Mouse (Mus musculus) limb, embryonic 15.5 days (tissue): ENCODE data around the gene Luc7l. TPM values are rescaled to one million over a fixed set of nuclear protein-coding genes. Genes with fewer than 3 reads are reported as not detected.
A peak's percentile ranks its signal among the peaks of the same experiment; 100 is the strongest.

ENCODE experiments used
- ATAC-seq: fragments of 200-750 bp; cut with Nextera tagmentation; 2 replicates; pipeline ENCODE4 v1.8.0; 2017; ENCODE audit warnings: low read depth, moderate TSS enrichment; ENCODE audit not compliant: insufficient number of reproducible peaks, low FRiP score, low TSS enrichment
- H3K27ac ChIP-seq: fragments of 300-500 bp; sonication (generic); 2 replicates; pipeline ENCODE4 v1.5.1; 2015; ENCODE audit warnings: moderate library complexity, mild to moderate bottlenecking, inconsistent platforms
- H3K27me3 ChIP-seq: fragments of 300-500 bp; sonication (generic); 2 replicates; pipeline ENCODE4 v1.6.1; 2015; ENCODE audit warnings: inconsistent platforms
- H3K36me3 ChIP-seq: fragments of 300-500 bp; sonication (generic); 2 replicates; pipeline ENCODE4 v1.6.1; 2015; ENCODE audit warnings: inconsistent platforms
- H3K4me1 ChIP-seq: fragments of 300-500 bp; sonication (generic); 2 replicates; pipeline ENCODE4 v1.6.1; 2015; ENCODE audit warnings: inconsistent platforms
- H3K4me2 ChIP-seq: fragments of 300-500 bp; sonication (generic); 2 replicates; pipeline ENCODE4 v1.6.1; 2015; ENCODE audit warnings: mild to moderate bottlenecking, inconsistent platforms
- H3K4me3 ChIP-seq: fragments of 300-500 bp; sonication (generic); 2 replicates; pipeline ENCODE4 v1.5.1; 2015; ENCODE audit warnings: mild to moderate bottlenecking, inconsistent platforms
- H3K9ac ChIP-seq: fragments of 300-500 bp; sonication (generic); 2 replicates; pipeline ENCODE4 v1.6.1; 2015; ENCODE audit warnings: inconsistent platforms
- H3K9me3 ChIP-seq: fragments of 300-500 bp; sonication (generic); 2 replicates; pipeline ENCODE4 v1.6.1; 2016; ENCODE audit warnings: inconsistent platforms
- WGBS: fragments of 180-500 bp; shearing (Covaris S2); methylation state at CpG from one replicate; pipeline ENCODE4 v1.1.7; 2015; 5-methylcytosine and 5-hydroxymethylcytosine counted together
- polyA plus RNA-seq: library from polyadenylated mRNA; unstranded; fragments of >200 nt; fragmentation: Nextera tagmentation; extraction: Ambion mirVana; gene quantifications from 2 replicates; pipeline ENCODE4 v1.2.1, GENCODE M21; 2015

The Luc7l gene
- polyA plus RNA-seq, result 96.4 and 102 TPM in 2 replicates

DNA sequence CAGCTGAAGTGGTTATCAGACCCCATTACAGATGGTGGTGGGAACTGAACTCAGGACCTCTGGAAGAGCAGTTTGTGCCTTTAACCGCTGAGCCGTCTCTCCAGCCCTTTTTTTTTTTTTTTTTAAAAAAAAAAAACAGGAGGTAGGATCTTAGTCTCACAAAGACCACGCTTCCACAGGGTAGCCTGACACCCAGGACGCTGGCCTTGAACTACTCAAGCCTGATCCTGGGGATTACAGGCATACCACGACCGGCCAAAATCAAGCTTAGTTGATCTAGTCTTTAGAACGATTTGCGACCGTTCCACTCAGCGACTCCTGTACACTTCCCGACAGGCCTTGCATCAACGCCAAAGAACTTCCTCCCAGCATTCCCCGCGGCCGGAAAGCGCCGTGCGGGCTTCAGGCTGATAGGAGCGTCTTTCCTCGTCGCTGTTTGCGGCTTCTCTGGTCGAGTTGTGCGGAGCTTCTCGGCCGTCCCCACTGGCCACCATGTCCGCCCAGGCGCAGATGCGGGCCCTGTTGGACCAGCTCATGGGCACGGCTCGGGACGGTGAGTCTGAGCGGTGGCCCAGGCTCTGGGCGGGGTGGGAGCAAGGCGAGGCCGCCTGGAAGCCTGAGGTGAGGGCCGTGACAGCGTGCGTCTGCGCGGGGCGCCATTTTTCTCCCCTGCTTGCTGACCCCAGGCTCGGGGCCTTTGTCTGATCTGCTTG is at the start of gene Luc7l:
Luc7l (plus strand) TSS at position 358 of the 713 bp plus-strand sequence.
- Histone ChIP-seq H3K4me2 (peak within 1 kb of the TSS; percentile 54), H3K9me3 (no peaks in the 10 kb centered on the region), H3K4me3 (peak within 1 kb of the TSS; percentile 95), H3K9ac (peak within 1 kb of the TSS; percentile 95), H3K36me3 (peaks cover 14% of the 10 kb centered on the region), H3K4me1 (peaks cover 9% of the 10 kb centered on the region), H3K27me3 (no peaks in the 10 kb centered on the region), H3K27ac (peak within 1 kb of the TSS; percentile 99)
- peak; percentile 91 for ATAC-seq
- WGBS, result under 1% methylated on average over 43 of the region's 43 CpGs

DNA sequence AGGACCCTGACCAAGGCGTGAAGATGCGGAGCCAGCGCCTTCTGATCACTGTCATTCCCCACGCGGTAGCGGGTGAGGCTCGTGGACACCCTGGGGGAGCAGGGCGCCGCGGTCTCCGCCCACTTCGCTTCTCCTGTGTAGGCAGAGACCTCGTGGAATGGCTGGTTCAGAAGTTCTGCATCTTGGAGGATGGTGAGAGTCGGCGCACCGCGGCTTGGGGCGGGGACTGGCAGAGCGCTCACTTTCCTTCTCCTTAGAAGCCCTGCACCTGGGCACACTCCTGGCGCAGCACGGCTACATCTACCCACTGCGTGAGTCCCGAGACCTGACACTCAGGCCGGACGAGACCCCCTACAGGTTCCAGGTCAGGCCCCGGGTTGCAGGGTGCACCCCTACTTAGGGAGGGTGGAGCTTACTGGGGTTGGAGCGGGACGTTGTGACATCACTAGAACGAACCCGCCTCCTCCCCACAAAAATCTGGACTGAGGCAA is 49.3 kb upstream of the Luc7l start:
- 0 out of 2 replicates have a peak, but pooled peaks have one; percentile 23 for ATAC-seq
- Histone ChIP-seq H3K4me3 (peak overlapping the region; percentile 52), H3K27me3 (peaks cover 75% of the 10 kb centered on the region), H3K9me3 (no peaks in the 10 kb centered on the region), H3K4me2 (peak overlapping the region; percentile 99), H3K4me1 (peaks cover 34% of the 10 kb centered on the region), H3K9ac (peak overlapping the region; percentile 35; the same call in 1 of the 2 replicates), H3K27ac (no peak overlapping the region), H3K36me3 (no peaks in the 10 kb centered on the region)
- 1% methylated on average over 30 of the region's 30 CpGs for WGBS

DNA sequence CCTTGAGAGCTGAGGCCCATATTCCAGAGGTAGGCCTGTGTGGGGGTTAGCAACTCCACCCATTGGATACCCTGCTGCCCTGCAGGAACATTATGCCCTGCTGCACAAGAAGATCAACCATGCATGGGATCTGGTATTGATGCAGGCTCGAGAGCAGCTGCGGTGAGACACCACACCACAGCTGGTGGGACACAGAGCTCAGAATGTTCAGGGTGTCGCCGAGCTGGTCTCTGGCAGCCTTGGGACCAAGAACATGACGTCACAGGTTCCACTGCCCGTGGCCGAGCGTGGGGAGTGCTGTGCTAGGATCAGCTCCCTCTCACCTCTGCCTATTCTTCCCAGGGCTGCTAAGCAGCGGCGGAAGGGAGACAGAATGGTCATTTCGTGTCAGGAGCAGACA is 47.9 kb upstream of the Luc7l start:
- H3K4me2 ChIP-seq, result no peak overlapping the region
- peaks cover 34% of the 10 kb centered on the region for H3K4me1 ChIP-seq
- 29% methylated on average over 11 of the region's 11 CpGs for WGBS
- H3K27me3 ChIP-seq, result peaks cover 61% of the 10 kb centered on the region
- H3K4me3 ChIP-seq, result no peak overlapping the region
- no peaks in the 10 kb centered on the region for H3K36me3 ChIP-seq
- ATAC-seq, result no peak
- H3K9ac ChIP-seq, result no peak overlapping the region
- no peak overlapping the region for H3K27ac ChIP-seq
- no peaks in the 10 kb centered on the region for H3K9me3 ChIP-seq

DNA sequence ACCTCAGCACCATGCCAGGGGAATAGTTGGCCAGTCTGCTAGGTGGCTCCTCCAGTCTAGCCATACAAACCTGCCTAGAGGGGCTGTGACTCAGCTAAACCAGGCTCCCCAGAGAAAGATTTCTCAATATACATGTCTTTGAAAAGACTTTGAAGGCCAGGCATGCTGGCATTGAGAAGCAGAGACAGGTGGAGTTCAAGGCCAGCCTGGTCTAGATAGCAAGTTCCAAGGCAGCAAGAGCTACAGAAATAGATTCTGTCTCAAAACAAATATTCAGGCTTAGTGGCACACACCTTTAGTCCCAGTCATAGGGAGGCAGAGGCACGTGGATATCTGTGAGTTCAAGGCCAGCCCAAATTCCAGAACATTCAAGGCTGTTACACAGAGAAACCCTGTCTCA is 46.3 kb upstream of the Luc7l start:
- H3K27me3 ChIP-seq, result peaks cover 45% of the 10 kb centered on the region
- no peaks in the 10 kb centered on the region for H3K9me3 ChIP-seq
- WGBS, result 52% methylated on average over 1 of the region's 1 CpGs

DNA sequence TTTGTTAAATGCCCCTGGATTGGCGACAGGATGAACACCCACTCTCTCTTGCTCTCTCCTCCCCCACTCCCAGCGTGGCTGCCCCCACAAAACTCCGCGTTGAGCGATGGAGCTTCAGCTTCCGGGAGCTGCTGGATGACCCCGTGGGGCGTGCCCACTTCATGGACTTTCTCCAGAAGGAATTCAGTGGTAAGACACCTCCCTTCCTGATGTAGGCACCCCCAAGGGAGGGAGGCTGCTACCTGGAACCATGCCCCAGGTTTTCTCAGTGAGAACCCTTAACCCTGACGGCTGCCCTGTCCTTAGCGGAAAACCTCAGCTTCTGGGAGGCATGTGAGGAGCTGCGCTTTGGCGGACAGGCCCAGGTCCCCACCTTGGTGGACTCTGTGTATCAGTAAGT is 45.0 kb upstream of the Luc7l start, which contains the start of gene Arhgdig:
Arhgdig (minus strand) TSS at position 101 of the 400 bp plus-strand sequence.
- Histone ChIP-seq H3K4me2 (no peak within 1 kb of the TSS), H3K9ac (no peak within 1 kb of the TSS), H3K9me3 (no peaks in the 10 kb centered on the region), H3K36me3 (peaks cover 2% of the 10 kb centered on the region; the same call in 1 of the 2 replicates), H3K27me3 (peaks cover 32% of the 10 kb centered on the region), H3K27ac (no peak within 1 kb of the TSS), H3K4me3 (no peak within 1 kb of the TSS), H3K4me1 (peaks cover 13% of the 10 kb centered on the region)
- WGBS, result 87% methylated on average over 12 of the region's 12 CpGs
- no peak for ATAC-seq

More for the DNA sequence above, 46.3 kb upstream of the Luc7l start:
- H3K4me3 ChIP-seq, result no peak overlapping the region
- peaks cover 22% of the 10 kb centered on the region for H3K4me1 ChIP-seq
- no peak overlapping the region for H3K9ac ChIP-seq
- no peak for ATAC-seq
- H3K27ac ChIP-seq, result no peak overlapping the region
- H3K36me3 ChIP-seq, result no peaks in the 10 kb centered on the region
- no peak overlapping the region for H3K4me2 ChIP-seq

DNA sequence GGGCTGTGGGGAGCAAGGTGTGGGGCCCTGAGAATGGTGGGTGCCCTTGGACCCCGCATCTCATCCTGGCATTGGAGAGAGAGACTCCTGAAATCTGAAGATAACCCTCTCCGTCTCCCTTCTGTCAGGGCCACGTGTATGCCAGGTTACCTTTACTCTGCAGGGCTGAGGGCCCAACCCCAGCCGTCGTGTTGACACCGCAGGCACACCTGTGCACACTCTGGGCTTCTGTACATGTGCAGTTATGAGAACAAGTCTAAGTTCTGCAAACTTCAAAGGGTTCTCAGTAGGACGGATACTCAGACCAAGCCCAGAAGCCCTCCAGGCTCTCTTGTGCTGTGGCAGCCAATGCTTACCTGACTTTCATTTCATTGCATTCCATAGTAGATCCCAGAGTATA is 40.5 kb upstream of the Luc7l start:
- no peaks in the 10 kb centered on the region for H3K4me1 ChIP-seq
- H3K27me3 ChIP-seq, result no peaks in the 10 kb centered on the region
- no peak for ATAC-seq
- no peak overlapping the region for H3K9ac ChIP-seq
- no peak overlapping the region for H3K27ac ChIP-seq
- H3K9me3 ChIP-seq, result no peaks in the 10 kb centered on the region
- 80% methylated on average over 7 of the region's 7 CpGs for WGBS
- no peak overlapping the region for H3K4me2 ChIP-seq
- H3K4me3 ChIP-seq, result no peak overlapping the region
- peaks cover 31% of the 10 kb centered on the region for H3K36me3 ChIP-seq

DNA sequence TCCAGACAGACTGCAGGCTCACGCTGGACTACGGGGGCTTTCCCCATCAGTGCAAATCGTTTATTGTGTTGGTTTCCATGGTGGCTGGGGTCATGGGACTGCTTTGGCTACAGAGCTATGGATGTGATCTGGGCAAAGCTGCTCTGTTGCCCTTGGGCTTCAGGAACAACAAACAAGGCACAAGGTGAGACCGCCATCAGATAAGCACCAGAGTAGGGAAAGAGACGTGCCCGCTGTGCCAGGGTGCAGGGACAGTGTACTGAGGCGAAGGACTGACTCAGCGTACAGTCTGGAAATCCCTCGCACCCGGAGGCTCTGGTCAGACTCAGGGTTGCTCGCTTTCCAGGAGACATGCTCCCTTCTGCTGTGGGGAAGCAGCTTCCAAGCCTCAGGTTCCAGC is 40.0 kb upstream of the Luc7l start:
- peaks cover 35% of the 10 kb centered on the region for H3K36me3 ChIP-seq
- ATAC-seq, result no peak
- H3K27me3 ChIP-seq, result no peaks in the 10 kb centered on the region
- H3K9me3 ChIP-seq, result no peaks in the 10 kb centered on the region
- WGBS, result 83% methylated on average over 11 of the region's 11 CpGs
- H3K4me1 ChIP-seq, result no peaks in the 10 kb centered on the region
- no peak overlapping the region for H3K4me3 ChIP-seq
- H3K4me2 ChIP-seq, result no peak overlapping the region
- no peak overlapping the region for H3K9ac ChIP-seq
- H3K27ac ChIP-seq, result no peak overlapping the region

DNA sequence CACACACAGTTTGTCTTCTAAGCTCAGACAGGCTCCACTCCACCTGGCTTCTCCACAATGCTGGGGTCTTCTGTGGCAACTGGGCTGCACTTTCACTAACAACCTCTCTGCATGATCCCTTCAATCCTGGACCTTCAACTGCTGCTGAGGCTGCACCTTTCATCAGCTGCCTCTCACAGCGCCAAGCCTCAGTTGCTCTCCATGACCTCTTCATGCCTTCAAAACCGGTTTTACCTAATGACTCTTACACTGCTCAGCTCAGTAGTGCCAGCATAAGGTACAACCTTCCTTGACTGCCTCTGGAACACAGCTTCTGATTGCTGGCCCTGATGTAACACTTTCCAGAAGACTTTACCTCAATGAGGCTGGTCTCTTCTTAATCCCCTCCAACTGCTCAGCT is 31.2 kb upstream of the Luc7l start:
- no peak overlapping the region for H3K4me2 ChIP-seq
- peaks cover 23% of the 10 kb centered on the region for H3K36me3 ChIP-seq
- no peaks in the 10 kb centered on the region for H3K4me1 ChIP-seq
- no peak for ATAC-seq
- 69% methylated on average over 2 of the region's 2 CpGs for WGBS
- no peak overlapping the region for H3K9ac ChIP-seq
- no peaks in the 10 kb centered on the region for H3K27me3 ChIP-seq
- no peak overlapping the region for H3K4me3 ChIP-seq
- no peak overlapping the region for H3K27ac ChIP-seq
- no peaks in the 10 kb centered on the region for H3K9me3 ChIP-seq

DNA sequence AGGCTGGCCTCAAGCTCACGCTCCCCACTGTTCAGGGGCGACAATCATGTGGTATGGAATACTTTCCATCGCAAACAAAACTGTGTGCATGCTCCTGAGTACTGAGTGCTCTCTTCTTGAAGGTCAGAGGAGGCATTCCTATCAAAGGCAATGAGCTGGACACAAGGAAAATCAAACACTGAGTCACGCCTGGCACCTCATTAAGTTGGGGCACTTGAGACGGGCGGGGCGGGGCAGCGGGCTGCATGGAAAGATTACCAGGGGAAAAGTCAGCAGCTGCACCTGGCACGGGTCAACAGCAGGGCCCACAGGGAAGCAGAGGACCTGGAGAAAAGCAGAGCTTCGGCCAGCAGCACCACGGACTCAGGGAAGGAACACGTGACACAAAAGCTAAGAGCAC is 27.5 kb upstream of the Luc7l start:
- Histone ChIP-seq H3K27me3 (no peaks in the 10 kb centered on the region), H3K4me1 (no peaks in the 10 kb centered on the region), H3K4me3 (no peak overlapping the region), H3K9me3 (no peaks in the 10 kb centered on the region), H3K36me3 (0 out of 2 replicates have a peak, but pooled peaks cover 3% of the 10 kb centered on the region), H3K9ac (no peak overlapping the region), H3K4me2 (no peak overlapping the region), H3K27ac (no peak overlapping the region)
- 74% methylated on average over 12 of the region's 12 CpGs for WGBS
- no peak for ATAC-seq

DNA sequence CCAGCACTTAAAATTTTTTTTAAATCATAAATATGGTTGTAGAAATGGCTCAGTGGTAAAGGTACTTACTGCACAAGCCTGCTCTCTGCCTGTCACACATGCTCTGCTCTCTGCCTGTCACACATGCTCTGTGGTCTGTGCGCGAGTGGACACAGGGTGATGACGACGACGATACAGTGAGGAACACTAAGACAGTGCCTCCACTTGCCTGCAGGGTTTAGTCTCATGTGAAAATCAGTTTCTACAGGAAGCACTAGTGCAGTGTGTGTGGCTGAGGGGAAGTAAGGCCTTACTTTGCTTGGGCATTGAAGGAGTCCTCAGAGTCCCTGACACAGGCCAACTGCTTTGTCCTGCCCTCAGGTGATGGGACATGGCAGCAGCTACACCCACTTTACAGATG is 22.9 kb upstream of the Luc7l start:
- WGBS, result 95% methylated on average over 5 of the region's 5 CpGs
- Histone ChIP-seq H3K9ac (no peak overlapping the region), H3K4me1 (no peaks in the 10 kb centered on the region), H3K9me3 (no peaks in the 10 kb centered on the region), H3K4me2 (no peak overlapping the region), H3K36me3 (peaks cover 3% of the 10 kb centered on the region; the same call in 1 of the 2 replicates), H3K4me3 (no peak overlapping the region), H3K27ac (no peak overlapping the region), H3K27me3 (no peaks in the 10 kb centered on the region)
- ATAC-seq, result no peak

DNA sequence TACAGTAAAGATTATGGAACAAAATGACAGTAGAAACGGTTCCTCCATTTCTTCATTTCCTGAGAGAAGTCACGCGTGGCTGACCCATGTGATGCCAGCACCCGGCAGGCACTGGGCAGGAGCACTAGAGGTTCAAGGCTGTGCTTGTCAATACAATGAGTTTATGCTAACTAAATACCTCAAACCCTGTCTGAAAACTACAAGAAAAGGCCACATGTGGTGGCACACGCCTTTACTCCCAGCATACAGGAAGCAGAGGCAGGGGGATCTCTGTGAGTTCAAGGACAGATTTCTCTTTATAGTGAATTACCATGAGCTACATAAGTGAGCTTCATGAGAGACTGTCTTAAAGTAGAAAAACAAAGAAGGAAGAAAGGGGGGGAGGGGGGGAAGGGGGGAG is 21.5 kb upstream of the Luc7l start:
- no peak overlapping the region for H3K4me3 ChIP-seq
- WGBS, result 86% methylated on average over 5 of the region's 5 CpGs
- no peaks in the 10 kb centered on the region for H3K27me3 ChIP-seq
- ATAC-seq, result no peak
- peaks cover 3% of the 10 kb centered on the region; the same call in 1 of the 2 replicates for H3K36me3 ChIP-seq
- no peak overlapping the region for H3K4me2 ChIP-seq
- no peak overlapping the region for H3K9ac ChIP-seq
- no peak overlapping the region for H3K27ac ChIP-seq
- H3K4me1 ChIP-seq, result peaks cover 9% of the 10 kb centered on the region; the same call in 1 of the 2 replicates
- no peaks in the 10 kb centered on the region for H3K9me3 ChIP-seq

DNA sequence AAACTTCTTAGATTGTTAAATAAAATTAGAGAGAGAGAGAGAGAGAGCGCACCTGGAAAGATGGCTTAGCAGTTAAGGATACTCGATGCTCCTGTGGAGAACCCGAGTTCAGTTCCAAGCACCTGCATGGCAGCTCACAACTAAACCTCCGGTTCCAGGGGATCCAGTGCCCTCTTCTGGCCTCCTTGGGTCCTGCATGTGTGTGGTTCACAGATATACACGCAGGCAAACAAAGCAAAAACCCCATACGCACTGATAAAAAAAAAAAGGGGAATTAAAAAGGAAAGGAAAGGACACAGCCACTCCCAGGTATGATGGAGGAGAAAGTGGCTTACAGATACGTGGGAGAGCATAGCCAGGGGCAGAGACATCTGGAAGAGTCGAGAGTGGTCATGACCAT is 19.8 kb upstream of the Luc7l start:
- no peaks in the 10 kb centered on the region for H3K9me3 ChIP-seq
- no peaks in the 10 kb centered on the region for H3K27me3 ChIP-seq
- no peak for ATAC-seq
- H3K4me2 ChIP-seq, result no peak overlapping the region
- peaks cover 11% of the 10 kb centered on the region; the same call in 1 of the 2 replicates for H3K4me1 ChIP-seq
- no peak overlapping the region for H3K9ac ChIP-seq
- no peak overlapping the region for H3K27ac ChIP-seq
- peaks cover 3% of the 10 kb centered on the region; the same call in 1 of the 2 replicates for H3K36me3 ChIP-seq
- WGBS, result 72% methylated on average over 8 of the region's 8 CpGs
- H3K4me3 ChIP-seq, result no peak overlapping the region
